Mouse (Mus musculus) bone marrow macrophage, adult 2 months (primary cell): Measurements from ENCODE around the gene Osm.

Source experiments
- CTCF ChIP-seq: IDR thresholded peaks from 2 replicates; pipeline ENCODE4 v1.5.1; 2012; ENCODE audit warnings: low read depth, mild to moderate bottlenecking, low read length, moderate library complexity
- POLR2A ChIP-seq: IDR thresholded peaks from 2 replicates; pipeline ENCODE4 v1.6.1; 2012; ENCODE audit warnings: mild to moderate bottlenecking, low read depth, low read length, borderline replicate concordance

- TF ChIP-seq POLR2A (no peak), CTCF (peak; percentile 91)
Observed at GRCm38 (mm10) chr11:4261188-4261494, 24.9 kb downstream of the Osm start.
